Mouse (Mus musculus): ENCODE results near the gene Gm20422. TPM values are rescaled to one million over a fixed set of nuclear protein-coding genes. Genes with fewer than 3 reads are reported as not detected.

Gm20422 gene
- polyA plus RNA-seq, 1 experiment from 2014 or later: not detected

GRCm38 (mm10) chr8:69808094-69808863 is 33.6 kb upstream of the Gm20422 start, which contains the start of gene Gmip:
Gmip (plus strand) TSS chr8:69808679.
- H3K4me1 ChIP-seq (ENCODE audit: control insufficient read depth, insufficient read depth, low read length): peaks cover 4% of the 10 kb centered on the region
- H3K4me3 ChIP-seq (ENCODE audit: low read length): peak within 1 kb of the TSS; percentile 60
- peak within 1 kb of the TSS; percentile 66 for H3K9ac ChIP-seq (ENCODE audit: low read length)
- no peaks in the 10 kb centered on the region for H3K27me3 ChIP-seq (ENCODE audit: control insufficient read depth, insufficient read depth, low read length)
- H3K27ac ChIP-seq (ENCODE audit: low read length): no peak within 1 kb of the TSS
- peak within 1 kb of the TSS; percentile 81 for H3K4me2 ChIP-seq (ENCODE audit: low read depth, low read length)
- H3K9me3 ChIP-seq (replicated peaks; ENCODE audit: control insufficient read depth, low read length): peaks cover 2% of the 10 kb centered on the region; the same call in 1 of the 2 replicates
- peaks cover 47% of the 10 kb centered on the region for H3K36me3 ChIP-seq (ENCODE audit: control insufficient read depth, insufficient read depth)
- peak; percentile 83 for ATAC-seq (replicated peaks; ENCODE audit: extremely low read depth, insufficient read depth, low FRiP score)
- WGBS: 7% methylated on average over 26 of the region's 28 CpGs

GRCm38 (mm10) chr8:69807236-69807635 is 32.5 kb upstream of the Gm20422 start:
- H3K36me3 ChIP-seq (ENCODE audit: control insufficient read depth, insufficient read depth): peaks cover 57% of the 10 kb centered on the region
- no peak overlapping the region for H3K9ac ChIP-seq (ENCODE audit: low read length)
- no peaks in the 10 kb centered on the region for H3K27me3 ChIP-seq (ENCODE audit: control insufficient read depth, insufficient read depth, low read length)
- H3K4me3 ChIP-seq (ENCODE audit: low read length): no peak overlapping the region
- 87% methylated on average over 5 of the region's 5 CpGs for WGBS
- no peak for ATAC-seq (replicated peaks; ENCODE audit: extremely low read depth, insufficient read depth, low FRiP score)
- peaks cover 4% of the 10 kb centered on the region for H3K4me1 ChIP-seq (ENCODE audit: control insufficient read depth, insufficient read depth, low read length)
- H3K27ac ChIP-seq (ENCODE audit: low read length): no peak overlapping the region
- peaks cover 2% of the 10 kb centered on the region; the same call in 1 of the 2 replicates for H3K9me3 ChIP-seq (replicated peaks; ENCODE audit: control insufficient read depth, low read length)
- no peak overlapping the region for H3K4me2 ChIP-seq (ENCODE audit: low read depth, low read length)

DNA sequence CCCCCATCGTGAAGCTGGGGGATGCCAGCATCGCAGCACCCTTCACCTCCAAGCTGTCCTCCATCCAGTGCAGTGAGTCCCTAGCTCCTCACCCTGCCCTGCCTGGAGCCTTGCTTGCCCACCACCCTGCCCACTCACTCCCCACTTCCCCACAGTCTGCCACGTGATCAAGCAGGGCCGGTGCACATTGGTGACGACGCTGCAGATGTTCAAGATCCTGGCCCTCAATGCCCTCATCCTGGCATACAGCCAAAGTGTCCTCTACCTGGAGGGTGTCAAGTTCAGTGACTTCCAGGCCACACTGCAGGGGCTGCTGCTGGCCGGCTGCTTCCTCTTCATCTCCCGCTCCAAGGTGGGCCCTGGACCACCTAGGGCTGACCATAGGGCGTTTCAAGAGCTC is 30.8 kb upstream of the Gm20422 start:
- 86% methylated on average over 9 of the region's 9 CpGs for WGBS

GRCm38 (mm10) chr8:69805086-69805485 is 30.4 kb upstream of the Gm20422 start:
- WGBS: 89% methylated on average over 10 of the region's 10 CpGs
- Histone ChIP-seq H3K4me1 (ENCODE audit: control insufficient read depth, insufficient read depth, low read length) (peaks cover 4% of the 10 kb centered on the region), H3K9ac (ENCODE audit: low read length) (no peak overlapping the region), H3K4me2 (ENCODE audit: low read depth, low read length) (no peak overlapping the region), H3K27me3 (ENCODE audit: control insufficient read depth, insufficient read depth, low read length) (no peaks in the 10 kb centered on the region), H3K9me3 (replicated peaks; ENCODE audit: control insufficient read depth, low read length) (0 out of 2 replicates have a peak, but pooled peaks cover 1% of the 10 kb centered on the region), H3K4me3 (ENCODE audit: low read length) (no peak overlapping the region), H3K36me3 (ENCODE audit: control insufficient read depth, insufficient read depth) (peaks cover 71% of the 10 kb centered on the region), H3K27ac (ENCODE audit: low read length) (no peak overlapping the region)
- ATAC-seq (replicated peaks; ENCODE audit: extremely low read depth, insufficient read depth, low FRiP score): no peak

More for the DNA sequence above, 30.8 kb upstream of the Gm20422 start:
- no peak for ATAC-seq (replicated peaks; ENCODE audit: extremely low read depth, insufficient read depth, low FRiP score)
- Histone ChIP-seq H3K9me3 (replicated peaks; ENCODE audit: control insufficient read depth, low read length) (peaks cover 2% of the 10 kb centered on the region; the same call in 1 of the 2 replicates), H3K27me3 (ENCODE audit: control insufficient read depth, insufficient read depth, low read length) (no peaks in the 10 kb centered on the region), H3K9ac (ENCODE audit: low read length) (no peak overlapping the region), H3K4me1 (ENCODE audit: control insufficient read depth, insufficient read depth, low read length) (peaks cover 4% of the 10 kb centered on the region), H3K36me3 (ENCODE audit: control insufficient read depth, insufficient read depth) (peaks cover 67% of the 10 kb centered on the region), H3K4me2 (ENCODE audit: low read depth, low read length) (no peak overlapping the region), H3K27ac (ENCODE audit: low read length) (no peak overlapping the region), H3K4me3 (ENCODE audit: low read length) (no peak overlapping the region)

GRCm38 (mm10) chr8:69804537-69804936 is 29.9 kb upstream of the Gm20422 start:
- Histone ChIP-seq H3K36me3 (ENCODE audit: control insufficient read depth, insufficient read depth) (peaks cover 76% of the 10 kb centered on the region), H3K9me3 (replicated peaks; ENCODE audit: control insufficient read depth, low read length) (no peaks in the 10 kb centered on the region), H3K4me3 (ENCODE audit: low read length) (no peak overlapping the region), H3K27me3 (ENCODE audit: control insufficient read depth, insufficient read depth, low read length) (no peaks in the 10 kb centered on the region), H3K4me2 (ENCODE audit: low read depth, low read length) (no peak overlapping the region), H3K9ac (ENCODE audit: low read length) (no peak overlapping the region), H3K4me1 (ENCODE audit: control insufficient read depth, insufficient read depth, low read length) (peaks cover 4% of the 10 kb centered on the region), H3K27ac (ENCODE audit: low read length) (no peak overlapping the region)
- ATAC-seq (replicated peaks; ENCODE audit: extremely low read depth, insufficient read depth, low FRiP score): no peak
- 88% methylated on average over 6 of the region's 6 CpGs for WGBS

- Histone ChIP-seq H3K4me2 (ENCODE audit: low read depth, low read length) (no peak overlapping the region), H3K27me3 (ENCODE audit: control insufficient read depth, insufficient read depth, low read length) (no peaks in the 10 kb centered on the region), H3K27ac (ENCODE audit: low read length) (no peak overlapping the region), H3K9me3 (replicated peaks; ENCODE audit: control insufficient read depth, low read length) (no peaks in the 10 kb centered on the region), H3K4me3 (ENCODE audit: low read length) (no peak overlapping the region), H3K9ac (ENCODE audit: low read length) (no peak overlapping the region), H3K36me3 (ENCODE audit: control insufficient read depth, insufficient read depth) (peaks cover 87% of the 10 kb centered on the region), H3K4me1 (ENCODE audit: control insufficient read depth, insufficient read depth, low read length) (peaks cover 3% of the 10 kb centered on the region)
- ATAC-seq (replicated peaks; ENCODE audit: extremely low read depth, insufficient read depth, low FRiP score): no peak
- WGBS: 91% methylated on average over 7 of the region's 7 CpGs
Observed at GRCm38 (mm10) chr8:69803366-69803765, 28.7 kb upstream of the Gm20422 start.

- H3K9ac ChIP-seq (ENCODE audit: low read length): no peak overlapping the region
- ATAC-seq (replicated peaks; ENCODE audit: extremely low read depth, insufficient read depth, low FRiP score): no peak
- no peak overlapping the region for H3K4me3 ChIP-seq (ENCODE audit: low read length)
- H3K4me1 ChIP-seq (ENCODE audit: control insufficient read depth, insufficient read depth, low read length): no peaks in the 10 kb centered on the region
- no peaks in the 10 kb centered on the region for H3K9me3 ChIP-seq (replicated peaks; ENCODE audit: control insufficient read depth, low read length)
- peaks cover 89% of the 10 kb centered on the region for H3K36me3 ChIP-seq (ENCODE audit: control insufficient read depth, insufficient read depth)
- H3K27me3 ChIP-seq (ENCODE audit: control insufficient read depth, insufficient read depth, low read length): no peaks in the 10 kb centered on the region
- no peak overlapping the region for H3K4me2 ChIP-seq (ENCODE audit: low read depth, low read length)
- H3K27ac ChIP-seq (ENCODE audit: low read length): no peak overlapping the region
Observed at GRCm38 (mm10) chr8:69802216-69802615, 27.5 kb upstream of the Gm20422 start.

- Histone ChIP-seq H3K4me1 (ENCODE audit: control insufficient read depth, insufficient read depth, low read length) (no peaks in the 10 kb centered on the region), H3K9me3 (replicated peaks; ENCODE audit: control insufficient read depth, low read length) (no peaks in the 10 kb centered on the region), H3K4me2 (ENCODE audit: low read depth, low read length) (no peak overlapping the region), H3K36me3 (ENCODE audit: control insufficient read depth, insufficient read depth) (peaks cover 90% of the 10 kb centered on the region), H3K27ac (ENCODE audit: low read length) (no peak overlapping the region), H3K4me3 (ENCODE audit: low read length) (no peak overlapping the region), H3K9ac (ENCODE audit: low read length) (no peak overlapping the region), H3K27me3 (ENCODE audit: control insufficient read depth, insufficient read depth, low read length) (no peaks in the 10 kb centered on the region)
- no peak for ATAC-seq (replicated peaks; ENCODE audit: extremely low read depth, insufficient read depth, low FRiP score)
- WGBS: 97% methylated on average over 4 of the region's 4 CpGs
Observed at GRCm38 (mm10) chr8:69801796-69802195, 27.1 kb upstream of the Gm20422 start.

- Histone ChIP-seq H3K9me3 (replicated peaks; ENCODE audit: control insufficient read depth, low read length) (no peaks in the 10 kb centered on the region), H3K4me2 (ENCODE audit: low read depth, low read length) (no peak overlapping the region), H3K9ac (ENCODE audit: low read length) (no peak overlapping the region), H3K27me3 (ENCODE audit: control insufficient read depth, insufficient read depth, low read length) (no peaks in the 10 kb centered on the region), H3K4me1 (ENCODE audit: control insufficient read depth, insufficient read depth, low read length) (no peaks in the 10 kb centered on the region), H3K36me3 (ENCODE audit: control insufficient read depth, insufficient read depth) (peaks cover 83% of the 10 kb centered on the region), H3K27ac (ENCODE audit: low read length) (no peak overlapping the region), H3K4me3 (ENCODE audit: low read length) (no peak overlapping the region)
- 85% methylated on average over 5 of the region's 5 CpGs for WGBS
- ATAC-seq (replicated peaks; ENCODE audit: extremely low read depth, insufficient read depth, low FRiP score): no peak
Observed at GRCm38 (mm10) chr8:69799946-69800345, 25.3 kb upstream of the Gm20422 start.
